Mouse (Mus musculus): ENCODE measurements around the gene Samd7. TPM values are rescaled to one million over a fixed set of nuclear protein-coding genes. Genes with fewer than 3 reads are reported as not detected.

Gene Samd7
- polyA plus RNA-seq, 1 experiment from 2014 or later: not detected

DNA sequence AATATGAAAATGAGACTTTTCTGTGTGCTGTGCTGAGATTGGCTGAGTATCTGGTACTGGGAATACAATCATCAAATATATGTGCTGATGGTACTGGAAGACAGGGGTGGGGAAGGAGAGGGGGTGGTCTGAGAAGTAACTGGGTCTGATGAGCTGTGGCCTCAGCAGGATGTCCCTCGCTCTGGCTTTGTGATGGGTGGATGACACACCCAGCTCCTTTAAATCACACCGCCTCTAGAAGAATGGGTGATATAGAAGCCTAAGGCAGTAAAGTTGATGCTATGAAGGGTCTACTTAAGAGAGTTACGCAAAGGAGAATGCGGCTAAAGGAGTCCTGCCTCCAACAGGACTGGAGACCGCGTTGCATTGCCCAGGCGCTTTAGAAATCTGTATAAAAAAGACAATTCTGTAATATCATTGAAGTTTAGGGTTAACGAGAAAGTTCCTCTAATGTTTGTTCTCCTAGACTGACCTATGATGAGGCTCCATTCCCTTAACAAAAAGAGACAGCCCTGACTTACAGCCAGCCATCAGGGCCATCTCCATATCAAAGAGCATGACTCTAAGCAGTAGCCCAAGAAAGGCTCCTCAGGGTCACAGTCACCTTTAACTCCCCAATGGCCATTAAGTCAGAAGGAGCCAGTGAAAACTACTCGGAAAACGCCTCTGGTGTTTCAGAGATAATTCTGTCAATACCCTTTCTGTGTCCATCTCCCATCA, 21.8 kb upstream of the Samd7 start:
- Histone ChIP-seq H3K9me3 (no peaks in the 10 kb centered on the region), H3K36me3 (no peaks in the 10 kb centered on the region), H3K4me3 (no peak overlapping the region), H3K4me1 (no peaks in the 10 kb centered on the region), H3K9ac (replicated peaks) (no peak overlapping the region), H3K27me3 (no peaks in the 10 kb centered on the region), H3K27ac (replicated peaks) (no peak overlapping the region), H3K4me2 (replicated peaks) (no peak overlapping the region)
- 64% methylated on average over 10 of the region's 10 CpGs for WGBS
- no peak for ATAC-seq (ENCODE audit: low FRiP score, low read depth)

DNA sequence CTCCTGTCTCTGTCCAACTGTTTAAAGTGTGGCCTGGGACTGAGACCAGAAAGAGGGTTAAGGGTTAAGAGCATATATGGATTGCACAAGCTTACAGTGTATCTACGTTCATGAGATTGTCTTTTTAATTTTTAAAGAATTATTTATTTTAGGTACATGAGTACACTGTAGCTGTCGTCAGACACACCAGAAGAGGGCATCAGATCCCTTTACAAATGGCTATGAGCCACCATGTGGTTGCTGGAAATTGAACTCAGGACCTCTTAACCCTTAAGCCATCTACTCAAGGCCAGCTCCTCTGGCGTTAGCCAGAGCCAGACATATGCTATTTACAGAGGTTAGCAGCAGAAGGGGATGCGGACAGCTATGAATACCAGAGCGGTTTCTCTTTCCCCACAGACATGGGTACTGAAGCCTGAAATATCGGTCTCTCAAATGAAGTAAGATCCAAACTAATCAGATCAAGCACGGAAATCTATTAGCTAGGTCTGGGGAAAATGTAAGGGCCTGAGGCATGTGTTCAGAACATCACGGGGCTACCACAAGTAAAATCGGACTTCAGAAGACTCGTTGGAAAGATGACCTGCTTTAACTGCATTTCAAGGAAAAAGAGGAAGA, 21.1 kb upstream of the Samd7 start:
- Histone ChIP-seq H3K4me2 (replicated peaks) (no peak overlapping the region), H3K9ac (replicated peaks) (no peak overlapping the region), H3K4me1 (no peaks in the 10 kb centered on the region), H3K27ac (replicated peaks) (no peak overlapping the region), H3K9me3 (no peaks in the 10 kb centered on the region), H3K4me3 (no peak overlapping the region), H3K36me3 (no peaks in the 10 kb centered on the region), H3K27me3 (no peaks in the 10 kb centered on the region)
- no peak for ATAC-seq (ENCODE audit: low FRiP score, low read depth)
- WGBS: 83% methylated on average over 10 of the region's 10 CpGs

DNA sequence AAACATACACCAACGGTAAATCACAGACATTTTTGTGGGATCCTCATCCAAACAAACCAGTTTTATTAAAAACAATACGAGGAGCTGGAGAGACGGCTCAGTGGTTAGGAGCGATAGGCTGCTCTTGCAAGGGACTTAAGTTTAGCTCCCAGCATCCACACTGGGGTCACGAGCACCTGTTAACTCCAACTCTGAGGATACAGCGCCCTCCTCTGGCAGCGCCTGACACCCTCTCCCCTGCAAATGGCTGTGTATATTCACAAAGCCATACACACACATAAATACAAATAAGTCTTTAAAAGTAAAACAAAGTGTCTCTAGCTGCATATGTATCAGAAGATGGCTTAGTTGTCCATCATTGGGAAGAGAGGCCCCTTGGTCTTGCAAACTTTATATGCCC, 20.6 kb upstream of the Samd7 start:
- WGBS: 78% methylated on average over 7 of the region's 7 CpGs

DNA sequence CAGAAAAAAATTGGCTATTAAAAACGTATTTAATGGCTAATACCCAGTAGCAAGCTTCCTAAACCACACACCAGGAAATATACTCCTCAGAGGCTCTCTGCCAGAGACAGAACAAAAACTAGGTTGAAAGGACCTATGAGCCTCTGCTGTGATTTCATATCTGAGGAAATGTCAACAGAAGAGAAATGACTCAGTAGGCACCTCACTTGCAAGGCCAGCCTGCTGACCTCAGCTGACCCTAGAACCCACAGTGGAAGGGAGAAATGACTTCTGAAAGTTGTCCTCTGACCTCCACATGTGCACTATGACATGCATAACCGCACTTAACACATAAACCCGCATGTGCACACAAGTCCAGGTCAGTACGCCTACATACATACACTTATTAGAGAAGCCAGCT, 18.9 kb upstream of the Samd7 start:
- H3K9me3 ChIP-seq: no peaks in the 10 kb centered on the region
- no peaks in the 10 kb centered on the region for H3K4me1 ChIP-seq
- no peak overlapping the region for H3K27ac ChIP-seq (replicated peaks)
- no peak overlapping the region for H3K4me3 ChIP-seq
- H3K27me3 ChIP-seq: no peaks in the 10 kb centered on the region
- no peaks in the 10 kb centered on the region for H3K36me3 ChIP-seq
- no peak for ATAC-seq (ENCODE audit: low FRiP score, low read depth)
- no peak overlapping the region for H3K4me2 ChIP-seq (replicated peaks)
- WGBS: 82% methylated on average over 4 of the region's 4 CpGs
- no peak overlapping the region for H3K9ac ChIP-seq (replicated peaks)

More for the DNA sequence above, 20.6 kb upstream of the Samd7 start:
- no peak overlapping the region for H3K9ac ChIP-seq (replicated peaks)
- H3K4me3 ChIP-seq: no peak overlapping the region
- H3K36me3 ChIP-seq: no peaks in the 10 kb centered on the region
- H3K9me3 ChIP-seq: no peaks in the 10 kb centered on the region
- no peak overlapping the region for H3K27ac ChIP-seq (replicated peaks)
- no peak overlapping the region for H3K4me2 ChIP-seq (replicated peaks)
- H3K4me1 ChIP-seq: no peaks in the 10 kb centered on the region
- H3K27me3 ChIP-seq: no peaks in the 10 kb centered on the region
- no peak for ATAC-seq (ENCODE audit: low FRiP score, low read depth)

DNA sequence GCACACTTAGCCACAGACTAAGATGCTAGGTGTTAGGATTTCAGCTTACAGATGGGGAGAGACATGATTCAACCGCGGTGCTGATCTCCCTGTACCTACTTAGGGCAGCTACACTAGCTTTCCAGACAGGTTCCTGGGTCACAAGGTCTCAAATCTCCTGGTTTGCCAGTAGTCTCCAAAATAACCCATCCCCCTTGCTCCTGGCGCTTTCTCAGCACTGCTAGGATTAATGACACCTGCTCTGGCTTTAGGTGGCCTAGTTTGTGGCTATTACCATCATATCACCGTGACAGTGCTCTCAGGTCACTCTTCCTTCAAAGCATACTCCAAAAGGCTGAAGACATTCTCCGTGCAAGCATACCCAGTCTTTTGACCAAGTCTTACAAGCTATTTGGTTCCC, 17.0 kb upstream of the Samd7 start:
- Histone ChIP-seq H3K4me1 (no peaks in the 10 kb centered on the region), H3K4me2 (replicated peaks) (no peak overlapping the region), H3K27ac (replicated peaks) (no peak overlapping the region), H3K36me3 (no peaks in the 10 kb centered on the region), H3K4me3 (no peak overlapping the region), H3K9me3 (no peaks in the 10 kb centered on the region), H3K9ac (replicated peaks) (no peak overlapping the region), H3K27me3 (no peaks in the 10 kb centered on the region)
- WGBS: 90% methylated on average over 5 of the region's 5 CpGs
- ATAC-seq (ENCODE audit: low FRiP score, low read depth): no peak

DNA sequence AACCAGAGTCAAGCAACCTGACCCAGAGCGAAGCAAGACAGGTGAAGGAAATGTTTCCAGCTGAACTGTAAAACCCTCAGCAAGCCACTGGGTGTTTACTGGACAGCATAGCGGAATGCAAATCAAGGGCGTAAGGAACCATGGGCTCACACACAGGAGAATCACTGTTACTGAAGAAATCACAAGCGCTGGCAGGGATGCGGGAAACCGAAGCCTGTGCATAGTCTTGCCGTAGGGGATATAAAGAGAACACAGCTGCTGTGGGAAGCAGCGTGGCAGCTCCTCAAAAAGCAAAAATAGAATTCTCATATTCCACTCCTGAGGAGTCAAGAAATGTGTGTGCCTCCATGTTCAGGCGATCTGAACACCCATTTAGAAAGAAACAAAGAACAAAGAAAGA, 9.3 kb upstream of the Samd7 start:
- Histone ChIP-seq H3K27ac (replicated peaks) (no peak overlapping the region), H3K4me1 (peaks cover 5% of the 10 kb centered on the region; the same call in 1 of the 2 replicates), H3K4me3 (no peak overlapping the region), H3K4me2 (replicated peaks) (no peak overlapping the region), H3K36me3 (no peaks in the 10 kb centered on the region), H3K9ac (replicated peaks) (no peak overlapping the region), H3K27me3 (no peaks in the 10 kb centered on the region), H3K9me3 (no peaks in the 10 kb centered on the region)
- peak; percentile 27; the same call in 1 of the 2 replicates for ATAC-seq (ENCODE audit: low FRiP score, low read depth)
- 59% methylated on average over 9 of the region's 9 CpGs for WGBS

DNA sequence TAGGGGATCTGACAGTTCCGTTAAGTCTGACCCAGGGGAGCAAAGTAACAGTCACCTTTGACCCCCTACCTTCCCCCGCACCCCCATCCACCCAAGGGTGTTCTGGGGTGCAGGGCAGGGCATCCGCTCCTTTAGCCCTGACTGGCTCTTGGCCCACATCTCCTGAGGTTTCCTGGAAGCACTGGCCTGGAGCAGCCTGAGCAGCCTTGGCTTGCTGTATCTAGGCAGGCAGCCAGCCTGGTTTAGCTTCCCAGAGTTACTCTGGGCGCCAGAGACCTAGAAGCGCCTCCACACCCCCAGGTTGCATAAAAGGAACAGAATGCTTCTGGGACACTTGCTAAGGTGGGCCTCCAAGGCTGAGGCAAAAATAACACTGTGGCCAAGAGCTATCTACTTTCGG, 4.8 kb upstream of the Samd7 start:
- H3K4me2 ChIP-seq (replicated peaks): no peak overlapping the region
- ATAC-seq (ENCODE audit: low FRiP score, low read depth): no peak
- no peaks in the 10 kb centered on the region for H3K9me3 ChIP-seq
- WGBS: 91% methylated on average over 6 of the region's 6 CpGs
- H3K4me3 ChIP-seq: no peak overlapping the region
- no peak overlapping the region for H3K9ac ChIP-seq (replicated peaks)
- no peak overlapping the region for H3K27ac ChIP-seq (replicated peaks)
- H3K36me3 ChIP-seq: no peaks in the 10 kb centered on the region
- H3K4me1 ChIP-seq: peaks cover 5% of the 10 kb centered on the region; the same call in 1 of the 2 replicates
- no peaks in the 10 kb centered on the region for H3K27me3 ChIP-seq

DNA sequence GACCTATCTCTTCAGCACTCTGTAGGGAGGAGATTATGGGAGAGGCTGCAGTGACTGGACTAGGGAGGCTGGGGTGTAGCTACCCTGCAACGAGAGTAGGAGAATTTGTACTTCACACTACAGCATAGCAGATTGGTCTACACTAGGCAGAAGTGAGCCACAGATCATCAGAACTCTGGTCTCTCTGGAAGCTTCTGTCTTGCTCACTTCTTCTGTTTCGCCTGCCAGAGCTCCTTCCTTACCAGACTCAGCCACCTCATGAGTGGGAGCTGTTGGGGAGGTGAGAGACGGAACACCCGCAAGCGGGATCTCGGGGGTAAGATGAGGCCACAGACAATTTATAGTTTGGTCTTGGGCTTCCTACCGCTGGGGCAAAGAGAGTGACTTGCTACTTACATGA, 3.2 kb upstream of the Samd7 start:
- Histone ChIP-seq H3K9me3 (no peaks in the 10 kb centered on the region), H3K4me2 (replicated peaks) (no peak overlapping the region), H3K27me3 (no peaks in the 10 kb centered on the region), H3K4me1 (no peaks in the 10 kb centered on the region), H3K27ac (replicated peaks) (no peak overlapping the region), H3K4me3 (no peak overlapping the region), H3K9ac (replicated peaks) (no peak overlapping the region), H3K36me3 (no peaks in the 10 kb centered on the region)
- no peak for ATAC-seq (ENCODE audit: low FRiP score, low read depth)
- 88% methylated on average over 7 of the region's 7 CpGs for WGBS

DNA sequence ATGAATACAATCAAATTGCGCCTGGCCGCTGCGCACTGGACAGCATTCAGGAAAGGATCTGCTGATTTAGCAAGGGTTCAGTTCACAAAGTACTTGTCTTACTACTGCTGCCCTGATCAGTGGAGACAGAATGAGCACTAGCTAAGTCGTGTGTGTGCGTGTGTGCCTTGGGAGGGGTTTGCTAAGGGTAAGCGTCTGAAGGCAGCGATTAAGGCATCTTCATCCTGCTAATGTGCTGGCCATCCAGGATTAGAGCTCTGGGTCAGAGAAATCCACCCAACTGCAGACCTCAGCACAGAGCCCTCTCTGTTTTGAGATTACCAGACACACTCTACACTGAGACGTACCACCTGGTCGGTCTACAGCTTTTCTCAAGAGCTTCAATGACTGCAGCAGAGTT, 2.2 kb downstream of the Samd7 start:
- 90% methylated on average over 9 of the region's 9 CpGs for WGBS
- Histone ChIP-seq H3K4me3 (no peak overlapping the region), H3K9me3 (no peaks in the 10 kb centered on the region), H3K27ac (replicated peaks) (no peak overlapping the region), H3K9ac (replicated peaks) (no peak overlapping the region), H3K4me2 (replicated peaks) (no peak overlapping the region), H3K27me3 (no peaks in the 10 kb centered on the region), H3K4me1 (no peaks in the 10 kb centered on the region), H3K36me3 (no peaks in the 10 kb centered on the region)
- no peak for ATAC-seq (ENCODE audit: low FRiP score, low read depth)

DNA sequence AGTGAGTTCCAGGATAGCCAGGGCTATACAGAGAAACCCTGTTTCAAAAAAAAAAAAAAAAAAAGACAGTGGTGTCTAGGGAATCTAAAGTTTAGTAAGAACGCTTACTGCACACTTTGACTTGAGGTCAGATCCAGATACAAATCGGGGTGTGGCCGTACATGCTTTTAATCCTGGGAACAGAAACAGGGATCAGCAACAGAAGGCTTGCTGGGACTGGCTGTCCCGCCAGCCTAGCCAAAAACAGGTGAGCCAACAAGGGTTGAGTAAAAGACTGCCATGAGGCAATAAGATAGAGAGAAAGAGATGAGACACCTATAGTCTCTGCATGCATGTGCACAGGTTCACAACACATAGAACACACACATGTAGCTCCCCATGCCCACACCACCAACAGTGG, 8.6 kb downstream of the Samd7 start:
- ATAC-seq (ENCODE audit: low FRiP score, low read depth): no peak
- Histone ChIP-seq H3K4me3 (no peak overlapping the region), H3K27me3 (no peaks in the 10 kb centered on the region), H3K27ac (replicated peaks) (no peak overlapping the region), H3K9ac (replicated peaks) (no peak overlapping the region), H3K4me2 (replicated peaks) (no peak overlapping the region), H3K9me3 (no peaks in the 10 kb centered on the region), H3K36me3 (no peaks in the 10 kb centered on the region), H3K4me1 (no peaks in the 10 kb centered on the region)
- WGBS: 97% methylated on average over 4 of the region's 4 CpGs

DNA sequence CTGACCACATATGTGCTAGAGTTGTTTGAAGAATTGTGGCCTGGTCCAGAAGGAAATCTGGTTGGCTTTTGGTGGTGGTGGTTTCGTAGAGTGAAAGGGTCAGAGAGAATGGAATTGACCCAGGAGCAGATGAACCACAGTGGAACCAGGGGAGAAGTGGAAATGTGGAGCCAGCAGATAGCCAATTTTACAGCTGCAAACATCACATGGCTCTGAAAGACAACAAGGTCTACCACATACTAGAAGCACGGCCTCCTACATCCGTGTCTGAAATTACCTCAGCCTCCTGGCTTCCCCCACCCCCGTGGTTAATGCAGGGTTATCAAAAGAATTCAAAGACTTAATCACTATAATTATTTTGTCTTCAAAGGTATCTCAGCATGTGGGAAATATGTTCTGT, 18.8 kb downstream of the Samd7 start:
- Histone ChIP-seq H3K4me2 (replicated peaks) (no peak overlapping the region), H3K27me3 (no peaks in the 10 kb centered on the region), H3K9me3 (no peaks in the 10 kb centered on the region), H3K9ac (replicated peaks) (no peak overlapping the region), H3K4me3 (no peak overlapping the region), H3K36me3 (no peaks in the 10 kb centered on the region), H3K27ac (replicated peaks) (no peak overlapping the region), H3K4me1 (no peaks in the 10 kb centered on the region)
- no peak for ATAC-seq (ENCODE audit: low FRiP score, low read depth)
- WGBS: 91% methylated on average over 4 of the region's 4 CpGs

DNA sequence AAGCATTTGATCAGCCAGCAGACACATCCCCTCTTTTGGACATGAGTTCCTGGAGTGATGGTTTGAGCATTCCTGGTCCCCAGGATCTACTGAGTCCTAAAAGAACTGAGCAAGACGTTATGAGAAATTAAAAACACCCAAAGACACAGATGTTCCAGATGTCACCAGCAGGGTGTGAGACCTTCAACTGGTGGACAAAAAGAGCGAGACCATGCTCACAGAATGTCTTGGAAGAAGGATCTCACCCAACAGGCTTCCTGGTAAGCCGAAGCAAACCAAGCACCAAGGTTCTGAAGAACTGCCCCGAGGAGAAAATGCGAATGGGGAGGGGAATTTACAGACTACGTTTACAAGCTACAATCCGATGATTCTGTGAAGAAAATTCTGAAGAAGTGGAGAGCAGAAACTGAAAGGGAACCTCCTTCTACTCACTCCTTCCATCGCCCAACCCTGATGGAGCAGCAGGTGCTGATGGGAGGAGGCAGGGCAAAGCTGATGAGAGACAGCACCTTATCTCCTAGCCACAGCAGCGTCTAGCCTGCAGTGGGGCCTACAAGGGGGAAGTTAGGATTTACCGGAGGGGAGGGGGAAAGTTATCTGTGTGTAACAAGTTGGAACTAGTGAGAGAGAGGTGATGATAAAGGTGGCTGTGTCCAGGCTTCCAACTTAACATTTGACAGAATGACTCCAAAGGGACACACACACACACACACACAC, 19.4 kb downstream of the Samd7 start:
- Histone ChIP-seq H3K27me3 (no peaks in the 10 kb centered on the region), H3K4me3 (no peak overlapping the region), H3K9ac (replicated peaks) (no peak overlapping the region), H3K4me2 (replicated peaks) (no peak overlapping the region), H3K9me3 (no peaks in the 10 kb centered on the region), H3K36me3 (no peaks in the 10 kb centered on the region), H3K4me1 (no peaks in the 10 kb centered on the region), H3K27ac (replicated peaks) (no peak overlapping the region)
- 81% methylated on average over 10 of the region's 10 CpGs for WGBS
- ATAC-seq (ENCODE audit: low FRiP score, low read depth): no peak

All from midbrain, embryonic 12.5 days (tissue).